Mouse (Mus musculus) small intestine, adult 2 months (tissue): ENCODE measurements around the gene Slc35d3.

ENCODE experiments used
- CTCF ChIP-seq: fragments of 200-500 bp; IDR thresholded peaks from 2 replicates; pipeline ENCODE4 v1.5.1; 2012; ENCODE audit warnings: low read depth, mild to moderate bottlenecking, control low read depth, inconsistent platforms, low read length, moderate library complexity, mixed read lengths; ENCODE audit not compliant: insufficient replicate concordance, insufficient read length; ENCODE audit errors: extremely low read depth
- POLR2A ChIP-seq: fragments of 200-500 bp; IDR thresholded peaks from 2 replicates; pipeline ENCODE4 v1.6.1; 2012; ENCODE audit warnings: low read depth, mild to moderate bottlenecking, control low read depth, inconsistent platforms, low read length, moderate library complexity

DNA sequence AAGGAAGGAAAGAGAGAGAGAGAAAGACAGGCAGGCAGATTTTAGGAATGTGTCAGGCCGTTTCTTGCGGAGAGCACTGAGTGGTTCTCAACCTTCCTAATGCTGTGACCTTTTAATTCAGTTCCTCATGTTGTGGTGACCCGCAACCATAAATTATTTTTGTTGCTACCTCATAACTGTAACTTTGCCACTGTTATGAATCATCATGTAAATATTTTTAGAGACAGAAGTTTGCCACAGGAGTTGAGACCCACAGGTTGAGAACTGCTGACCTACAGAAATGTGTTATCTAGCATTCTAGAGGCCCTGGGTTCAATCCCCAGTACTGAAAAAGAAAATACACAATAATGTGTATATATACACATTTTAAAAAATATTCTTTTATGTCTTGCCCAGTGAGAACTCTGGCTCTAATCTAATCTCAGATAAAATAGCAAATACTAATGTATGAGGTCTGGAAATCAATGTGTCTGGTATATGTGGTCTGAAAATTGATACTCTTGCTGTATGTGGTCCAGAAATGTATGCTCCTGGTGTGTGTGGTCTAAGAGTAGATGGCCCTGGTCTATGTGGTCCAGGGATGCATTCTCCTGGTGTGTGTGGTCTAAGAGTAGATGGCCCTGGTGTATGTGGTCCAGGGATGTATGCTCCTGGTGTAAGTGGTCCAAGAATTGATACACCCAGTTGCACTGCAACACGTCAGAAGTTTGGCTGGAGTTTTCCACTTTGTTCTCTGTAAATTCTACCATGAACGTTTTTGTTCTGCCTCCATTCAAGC lies 20.0 kb downstream of the Slc35d3 start:
- TF ChIP-seq CTCF (no peak), POLR2A (no peak)
